Mouse (Mus musculus): Measurements from ENCODE around the gene 1700109H08Rik. TPM values are rescaled to one million over a fixed set of nuclear protein-coding genes. Genes with fewer than 3 reads are reported as not detected.

Gene 1700109H08Rik
- polyA plus RNA-seq, 1 experiment from 2014 or later: 4.9 TPM

- H3K4me3 ChIP-seq (ENCODE audit: low read depth, low read length): no peak overlapping the region
- no peaks in the 10 kb centered on the region for H3K36me3 ChIP-seq (ENCODE audit: control insufficient read depth, insufficient read depth, low read length)
- ATAC-seq (replicated peaks; ENCODE audit: low FRiP score): no peak
- no peak overlapping the region for H3K4me2 ChIP-seq (ENCODE audit: low read depth, low read length, severe bottlenecking)
- no peaks in the 10 kb centered on the region for H3K4me1 ChIP-seq (replicated peaks; ENCODE audit: control insufficient read depth, insufficient read depth, low read length)
- 81% methylated on average over 6 of the region's 6 CpGs for WGBS
- no peak overlapping the region for H3K27ac ChIP-seq (ENCODE audit: low read depth, low read length)
- H3K9ac ChIP-seq (ENCODE audit: low read length): no peak overlapping the region
- no peak for DNase-seq (ENCODE audit: low spot score)
- H3K9me3 ChIP-seq (ENCODE audit: control insufficient read depth, low read length): no peaks in the 10 kb centered on the region
- H3K27me3 ChIP-seq (ENCODE audit: control insufficient read depth, insufficient read depth, low read length): no peaks in the 10 kb centered on the region
Measured at GRCm38 (mm10) chr5:3541871-3542270, 29.5 kb upstream of the 1700109H08Rik start.

- no peaks in the 10 kb centered on the region for H3K4me1 ChIP-seq (replicated peaks; ENCODE audit: control insufficient read depth, insufficient read depth, low read length)
- no peaks in the 10 kb centered on the region for H3K9me3 ChIP-seq (ENCODE audit: control insufficient read depth, low read length)
- H3K27ac ChIP-seq (ENCODE audit: low read depth, low read length): peak within 1 kb of the TSS; percentile 80
- H3K36me3 ChIP-seq (ENCODE audit: control insufficient read depth, insufficient read depth, low read length): no peaks in the 10 kb centered on the region
- peak; percentile 98 for DNase-seq (ENCODE audit: low spot score)
- under 1% methylated on average over 80 of the region's 80 CpGs for WGBS
- peak; percentile 96 for ATAC-seq (replicated peaks; ENCODE audit: low FRiP score)
- no peaks in the 10 kb centered on the region for H3K27me3 ChIP-seq (ENCODE audit: control insufficient read depth, insufficient read depth, low read length)
- peak within 1 kb of the TSS; percentile 93 for H3K9ac ChIP-seq (ENCODE audit: low read length)
- peak within 1 kb of the TSS; percentile 77 for H3K4me2 ChIP-seq (ENCODE audit: low read depth, low read length, severe bottlenecking)
- peak within 1 kb of the TSS; percentile 89 for H3K4me3 ChIP-seq (ENCODE audit: low read depth, low read length)
Measured at GRCm38 (mm10) chr5:3543629-3544479, 27.5 kb upstream of the 1700109H08Rik start, which contains the start of gene Fam133b. Fam133b (plus strand) TSS chr5:3543833.

GRCm38 (mm10) chr5:3544480-3544769 is 26.9 kb upstream of the 1700109H08Rik start:
- no peak overlapping the region for H3K27ac ChIP-seq (ENCODE audit: low read depth, low read length)
- no peaks in the 10 kb centered on the region for H3K9me3 ChIP-seq (ENCODE audit: control insufficient read depth, low read length)
- H3K4me1 ChIP-seq (replicated peaks; ENCODE audit: control insufficient read depth, insufficient read depth, low read length): no peaks in the 10 kb centered on the region
- 9% methylated on average over 7 of the region's 7 CpGs for WGBS
- H3K36me3 ChIP-seq (ENCODE audit: control insufficient read depth, insufficient read depth, low read length): no peaks in the 10 kb centered on the region
- peak overlapping the region; percentile 93 for H3K9ac ChIP-seq (ENCODE audit: low read length)
- peak; percentile 25; the same call in 1 of the 2 replicates for ATAC-seq (replicated peaks; ENCODE audit: low FRiP score)
- no peaks in the 10 kb centered on the region for H3K27me3 ChIP-seq (ENCODE audit: control insufficient read depth, insufficient read depth, low read length)
- no peak for DNase-seq (ENCODE audit: low spot score)
- H3K4me3 ChIP-seq (ENCODE audit: low read depth, low read length): peak overlapping the region; percentile 89
- peak overlapping the region; percentile 77 for H3K4me2 ChIP-seq (ENCODE audit: low read depth, low read length, severe bottlenecking)

- Histone ChIP-seq H3K27ac (ENCODE audit: low read depth, low read length) (no peak overlapping the region), H3K36me3 (ENCODE audit: control insufficient read depth, insufficient read depth, low read length) (no peaks in the 10 kb centered on the region), H3K4me3 (ENCODE audit: low read depth, low read length) (no peak overlapping the region), H3K9ac (ENCODE audit: low read length) (no peak overlapping the region), H3K9me3 (ENCODE audit: control insufficient read depth, low read length) (no peaks in the 10 kb centered on the region), H3K27me3 (ENCODE audit: control insufficient read depth, insufficient read depth, low read length) (no peaks in the 10 kb centered on the region), H3K4me2 (ENCODE audit: low read depth, low read length, severe bottlenecking) (no peak overlapping the region), H3K4me1 (replicated peaks; ENCODE audit: control insufficient read depth, insufficient read depth, low read length) (no peaks in the 10 kb centered on the region)
- DNase-seq (ENCODE audit: low spot score) (no peak), ATAC-seq (replicated peaks; ENCODE audit: low FRiP score) (no peak)
- 87% methylated on average over 1 of the region's 1 CpGs for WGBS
Measured at GRCm38 (mm10) chr5:3546226-3546625, 25.1 kb upstream of the 1700109H08Rik start.

- H3K4me1 ChIP-seq (replicated peaks; ENCODE audit: control insufficient read depth, insufficient read depth, low read length): no peaks in the 10 kb centered on the region
- DNase-seq (ENCODE audit: low spot score): no peak
- ATAC-seq (replicated peaks; ENCODE audit: low FRiP score): no peak
- H3K4me3 ChIP-seq (ENCODE audit: low read depth, low read length): no peak overlapping the region
- H3K27me3 ChIP-seq (ENCODE audit: control insufficient read depth, insufficient read depth, low read length): no peaks in the 10 kb centered on the region
- no peak overlapping the region for H3K9ac ChIP-seq (ENCODE audit: low read length)
- 92% methylated on average over 1 of the region's 1 CpGs for WGBS
- H3K4me2 ChIP-seq (ENCODE audit: low read depth, low read length, severe bottlenecking): no peak overlapping the region
- peaks cover 2% of the 10 kb centered on the region; the same call in 1 of the 2 replicates for H3K36me3 ChIP-seq (ENCODE audit: control insufficient read depth, insufficient read depth, low read length)
- H3K27ac ChIP-seq (ENCODE audit: low read depth, low read length): no peak overlapping the region
- H3K9me3 ChIP-seq (ENCODE audit: control insufficient read depth, low read length): no peaks in the 10 kb centered on the region
Measured at GRCm38 (mm10) chr5:3551481-3551880, 19.9 kb upstream of the 1700109H08Rik start.

- H3K27me3 ChIP-seq (ENCODE audit: control insufficient read depth, insufficient read depth, low read length): no peaks in the 10 kb centered on the region
- H3K9ac ChIP-seq (ENCODE audit: low read length): no peak overlapping the region
- no peak for ATAC-seq (replicated peaks; ENCODE audit: low FRiP score)
- no peak overlapping the region for H3K4me3 ChIP-seq (ENCODE audit: low read depth, low read length)
- no peak for DNase-seq (ENCODE audit: low spot score)
- peaks cover 2% of the 10 kb centered on the region for H3K36me3 ChIP-seq (ENCODE audit: control insufficient read depth, insufficient read depth, low read length)
- no peaks in the 10 kb centered on the region for H3K4me1 ChIP-seq (replicated peaks; ENCODE audit: control insufficient read depth, insufficient read depth, low read length)
- H3K9me3 ChIP-seq (ENCODE audit: control insufficient read depth, low read length): no peaks in the 10 kb centered on the region
- H3K27ac ChIP-seq (ENCODE audit: low read depth, low read length): no peak overlapping the region
- 94% methylated on average over 2 of the region's 2 CpGs for WGBS
- H3K4me2 ChIP-seq (ENCODE audit: low read depth, low read length, severe bottlenecking): no peak overlapping the region
Measured at GRCm38 (mm10) chr5:3554198-3554597, 17.2 kb upstream of the 1700109H08Rik start.

- Histone ChIP-seq H3K27me3 (ENCODE audit: control insufficient read depth, insufficient read depth, low read length) (no peaks in the 10 kb centered on the region), H3K4me2 (ENCODE audit: low read depth, low read length, severe bottlenecking) (no peak overlapping the region), H3K9ac (ENCODE audit: low read length) (no peak overlapping the region), H3K4me1 (replicated peaks; ENCODE audit: control insufficient read depth, insufficient read depth, low read length) (no peaks in the 10 kb centered on the region), H3K27ac (ENCODE audit: low read depth, low read length) (no peak overlapping the region), H3K4me3 (ENCODE audit: low read depth, low read length) (no peak overlapping the region), H3K36me3 (ENCODE audit: control insufficient read depth, insufficient read depth, low read length) (peaks cover 36% of the 10 kb centered on the region), H3K9me3 (ENCODE audit: control insufficient read depth, low read length) (peaks cover 4% of the 10 kb centered on the region; the same call in 1 of the 2 replicates)
- 90% methylated on average over 2 of the region's 2 CpGs for WGBS
- no peak for ATAC-seq (replicated peaks; ENCODE audit: low FRiP score)
- no peak for DNase-seq (ENCODE audit: low spot score)
Measured at GRCm38 (mm10) chr5:3574825-3575224, 3.5 kb downstream of the 1700109H08Rik start.

- Histone ChIP-seq H3K27ac (ENCODE audit: low read depth, low read length) (no peak overlapping the region), H3K27me3 (ENCODE audit: control insufficient read depth, insufficient read depth, low read length) (no peaks in the 10 kb centered on the region), H3K9ac (ENCODE audit: low read length) (no peak overlapping the region), H3K9me3 (ENCODE audit: control insufficient read depth, low read length) (peaks cover 4% of the 10 kb centered on the region; the same call in 1 of the 2 replicates), H3K36me3 (ENCODE audit: control insufficient read depth, insufficient read depth, low read length) (peaks cover 34% of the 10 kb centered on the region), H3K4me3 (ENCODE audit: low read depth, low read length) (no peak overlapping the region), H3K4me1 (replicated peaks; ENCODE audit: control insufficient read depth, insufficient read depth, low read length) (no peaks in the 10 kb centered on the region), H3K4me2 (ENCODE audit: low read depth, low read length, severe bottlenecking) (no peak overlapping the region)
- 87% methylated on average over 2 of the region's 2 CpGs for WGBS
- no peak for ATAC-seq (replicated peaks; ENCODE audit: low FRiP score)
- no peak for DNase-seq (ENCODE audit: low spot score)
Measured at GRCm38 (mm10) chr5:3577939-3578338, 6.6 kb downstream of the 1700109H08Rik start.

GRCm38 (mm10) chr5:3579066-3579465 is 7.7 kb downstream of the 1700109H08Rik start:
- ATAC-seq (replicated peaks; ENCODE audit: low FRiP score) (no peak), DNase-seq (ENCODE audit: low spot score) (no peak)
- Histone ChIP-seq H3K36me3 (ENCODE audit: control insufficient read depth, insufficient read depth, low read length) (peaks cover 30% of the 10 kb centered on the region), H3K4me2 (ENCODE audit: low read depth, low read length, severe bottlenecking) (no peak overlapping the region), H3K27ac (ENCODE audit: low read depth, low read length) (no peak overlapping the region), H3K4me1 (replicated peaks; ENCODE audit: control insufficient read depth, insufficient read depth, low read length) (no peaks in the 10 kb centered on the region), H3K9ac (ENCODE audit: low read length) (no peak overlapping the region), H3K27me3 (ENCODE audit: control insufficient read depth, insufficient read depth, low read length) (no peaks in the 10 kb centered on the region), H3K9me3 (ENCODE audit: control insufficient read depth, low read length) (peaks cover 4% of the 10 kb centered on the region; the same call in 1 of the 2 replicates), H3K4me3 (ENCODE audit: low read depth, low read length) (no peak overlapping the region)
- WGBS: 92% methylated on average over 7 of the region's 7 CpGs

All from forebrain, embryonic 11.5 days (tissue).